Mouse (Mus musculus): ENCODE measurements at regions not wholly inside any gene's neighbourhood (a gene's known extent, or its start where the extent isn't known, plus 50 kb on each side); places are given as distances from the start of the nearest gene placed in this dataset.

DNA sequence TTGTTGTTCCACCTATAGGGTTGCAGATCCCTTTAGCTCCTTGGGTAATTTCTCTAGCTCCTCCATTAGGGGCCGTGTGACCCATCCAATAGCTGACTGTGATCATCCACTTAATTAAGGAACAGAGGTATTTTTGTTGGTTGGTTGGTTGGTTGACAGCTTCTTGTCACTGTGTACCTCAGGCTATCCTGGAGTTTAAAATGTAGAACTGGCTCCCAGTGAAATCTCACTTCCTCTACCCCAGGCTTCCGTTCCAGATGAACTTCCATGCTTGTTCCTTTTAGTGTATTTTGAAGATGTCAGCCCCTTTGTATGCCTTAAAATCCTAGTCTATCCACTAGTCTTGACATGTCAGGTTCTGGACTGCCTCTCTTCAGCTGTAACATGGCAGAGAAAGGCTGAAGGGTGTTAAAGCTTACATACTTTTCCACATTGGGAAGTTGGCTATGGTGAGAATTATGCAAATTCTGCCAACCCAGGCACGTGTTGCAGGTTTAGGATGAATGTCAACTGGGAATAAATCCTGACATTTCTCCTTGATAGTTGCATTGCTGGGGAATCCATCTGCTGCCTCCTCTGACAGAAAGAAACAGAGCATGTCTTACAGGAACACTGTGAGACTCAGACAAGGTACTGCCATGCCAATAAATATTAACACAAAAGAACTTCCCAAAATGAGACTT lies 191.6 kb upstream of the Chl1 start:
- Histone ChIP-seq H3K27ac (no peak overlapping the region), H3K36me3 (no peaks in the 10 kb centered on the region), H3K4me3 (no peak overlapping the region), H3K9me3 (no peaks in the 10 kb centered on the region), H3K4me1 (replicated peaks) (peaks cover 16% of the 10 kb centered on the region; the same call in 1 of the 2 replicates), H3K27me3 (ENCODE audit: insufficient read depth, poor library complexity, severe bottlenecking) (no peaks in the 10 kb centered on the region)
- WGBS: 69% methylated on average over 3 of the region's 3 CpGs
- no peak for DNase-seq (ENCODE audit: low spot score)

DNA sequence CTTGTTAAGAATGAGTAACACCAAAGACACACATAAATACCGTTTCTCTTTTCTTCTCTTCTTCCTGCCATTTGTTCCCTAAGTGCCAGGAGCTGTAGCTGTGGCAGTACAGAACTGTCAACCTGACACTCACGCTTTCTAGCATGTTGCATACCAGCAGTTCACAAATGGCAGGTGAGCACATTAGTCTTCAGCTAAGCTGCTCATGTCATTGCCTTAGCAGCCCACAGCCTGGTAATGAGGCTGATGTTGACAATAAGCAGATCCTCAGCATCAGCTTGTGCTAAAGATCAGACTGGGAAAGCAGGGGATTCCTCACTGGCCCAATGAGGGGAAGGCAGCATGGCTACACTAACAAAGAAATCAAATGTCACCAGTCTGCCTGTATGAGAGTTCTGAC lies 190.4 kb upstream of the Chl1 start:
- H3K4me3 ChIP-seq: no peak overlapping the region
- H3K27me3 ChIP-seq (ENCODE audit: insufficient read depth, poor library complexity, severe bottlenecking): no peaks in the 10 kb centered on the region
- DNase-seq (ENCODE audit: low spot score): no peak
- no peaks in the 10 kb centered on the region for H3K36me3 ChIP-seq
- WGBS: 81% methylated on average over 2 of the region's 2 CpGs
- H3K4me1 ChIP-seq (replicated peaks): peaks cover 16% of the 10 kb centered on the region; the same call in 1 of the 2 replicates
- H3K9me3 ChIP-seq: no peaks in the 10 kb centered on the region
- 0 out of 2 replicates have a peak overlapping the region, but pooled peaks have one; percentile 16 for H3K27ac ChIP-seq

DNA sequence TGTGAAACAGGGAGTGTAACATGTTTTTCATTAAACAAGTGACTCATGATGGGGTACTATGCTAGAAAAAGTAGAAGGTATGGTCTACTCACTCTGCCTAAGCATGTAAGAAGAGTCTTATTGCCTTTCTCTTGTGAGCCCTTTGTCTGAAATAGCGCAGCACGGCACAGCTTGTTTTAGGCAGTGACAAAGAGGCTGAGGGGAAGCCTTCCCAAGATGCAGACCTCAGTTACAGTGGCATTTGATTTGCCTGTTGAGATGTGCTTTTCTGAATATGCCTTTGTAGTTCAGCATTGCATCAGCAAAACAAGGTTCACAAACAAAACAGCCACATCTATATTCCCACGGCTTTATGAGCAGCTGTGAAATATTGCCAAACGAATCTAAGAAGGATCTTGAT lies 189.8 kb upstream of the Chl1 start:
- no peak overlapping the region for H3K27ac ChIP-seq
- peaks cover 16% of the 10 kb centered on the region; the same call in 1 of the 2 replicates for H3K4me1 ChIP-seq (replicated peaks)
- H3K9me3 ChIP-seq: no peaks in the 10 kb centered on the region
- H3K36me3 ChIP-seq: no peaks in the 10 kb centered on the region
- H3K27me3 ChIP-seq (ENCODE audit: insufficient read depth, poor library complexity, severe bottlenecking): no peaks in the 10 kb centered on the region
- DNase-seq (ENCODE audit: low spot score): no peak
- H3K4me3 ChIP-seq: no peak overlapping the region
- WGBS: 72% methylated on average over 4 of the region's 4 CpGs

- no peak for DNase-seq (ENCODE audit: low spot score)
- Histone ChIP-seq H3K36me3 (no peaks in the 10 kb centered on the region), H3K4me1 (replicated peaks) (peaks cover 16% of the 10 kb centered on the region; the same call in 1 of the 2 replicates), H3K9me3 (no peaks in the 10 kb centered on the region), H3K27me3 (ENCODE audit: insufficient read depth, poor library complexity, severe bottlenecking) (no peaks in the 10 kb centered on the region), H3K27ac (no peak overlapping the region), H3K4me3 (no peak overlapping the region)
- WGBS: 92% methylated on average over 2 of the region's 2 CpGs
These were observed 189.3 kb upstream of the Chl1 start for GRCm38 (mm10) chr6:103321058-103321457.

GRCm38 (mm10) chr6:103322442-103322841 lies 187.9 kb upstream of the Chl1 start:
- peaks cover 7% of the 10 kb centered on the region; the same call in 1 of the 2 replicates for H3K4me1 ChIP-seq (replicated peaks)
- H3K27me3 ChIP-seq (ENCODE audit: insufficient read depth, poor library complexity, severe bottlenecking): no peaks in the 10 kb centered on the region
- H3K27ac ChIP-seq: no peak overlapping the region
- no peaks in the 10 kb centered on the region for H3K36me3 ChIP-seq
- no peak for DNase-seq (ENCODE audit: low spot score)
- H3K4me3 ChIP-seq: no peak overlapping the region
- H3K9me3 ChIP-seq: no peaks in the 10 kb centered on the region

GRCm38 (mm10) chr6:103335683-103336082 lies 174.7 kb upstream of the Chl1 start:
- no peak overlapping the region for H3K4me3 ChIP-seq
- H3K27me3 ChIP-seq (ENCODE audit: insufficient read depth, poor library complexity, severe bottlenecking): no peaks in the 10 kb centered on the region
- no peak for DNase-seq (ENCODE audit: low spot score)
- H3K36me3 ChIP-seq: no peaks in the 10 kb centered on the region
- H3K9me3 ChIP-seq: no peaks in the 10 kb centered on the region
- 0 out of 2 replicates have a peak, but pooled peaks cover 5% of the 10 kb centered on the region for H3K4me1 ChIP-seq (replicated peaks)
- no peak overlapping the region for H3K27ac ChIP-seq

DNA sequence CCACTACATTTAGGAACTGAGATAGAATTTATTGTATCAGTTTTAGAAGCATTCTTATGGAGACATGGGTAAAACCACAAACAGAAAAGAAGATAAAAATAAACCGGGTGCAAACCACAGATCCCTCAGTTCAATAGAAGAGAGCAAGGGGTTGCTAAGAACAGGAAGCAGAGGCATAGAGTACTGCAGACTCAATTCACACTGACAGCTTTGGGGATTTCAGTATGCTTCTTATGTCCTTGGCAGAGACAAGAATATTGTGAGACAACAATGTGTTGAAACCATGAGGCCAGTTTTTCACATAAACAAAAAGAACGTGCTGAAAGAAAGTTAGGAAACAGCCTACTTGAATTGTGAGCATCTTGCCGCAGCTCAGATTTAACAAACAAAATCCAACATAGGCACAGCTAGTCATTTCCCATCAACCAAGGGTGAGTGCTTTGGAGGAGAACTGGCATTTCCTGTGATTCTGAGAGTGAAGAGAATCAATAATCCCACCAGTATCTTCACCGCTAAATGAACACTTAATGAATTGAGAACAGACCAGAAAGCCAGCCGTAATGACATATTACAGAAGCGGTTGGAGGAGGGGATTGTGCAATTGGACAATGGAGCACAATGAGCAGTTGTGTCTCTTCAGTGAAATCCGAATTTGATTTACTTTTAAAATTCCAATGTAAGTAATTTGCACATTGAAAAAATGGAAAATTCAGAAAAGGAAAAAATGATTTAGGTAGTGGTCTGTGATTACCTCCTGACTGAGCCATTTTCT lies 170.2 kb upstream of the Chl1 start:
- Histone ChIP-seq H3K27ac (no peak overlapping the region), H3K9me3 (no peaks in the 10 kb centered on the region), H3K4me1 (replicated peaks) (peaks cover 16% of the 10 kb centered on the region; the same call in 1 of the 2 replicates), H3K36me3 (no peaks in the 10 kb centered on the region), H3K4me3 (no peak overlapping the region), H3K27me3 (ENCODE audit: insufficient read depth, poor library complexity, severe bottlenecking) (no peaks in the 10 kb centered on the region)
- no peak for DNase-seq (ENCODE audit: low spot score)
- WGBS: 74% methylated on average over 7 of the region's 7 CpGs

DNA sequence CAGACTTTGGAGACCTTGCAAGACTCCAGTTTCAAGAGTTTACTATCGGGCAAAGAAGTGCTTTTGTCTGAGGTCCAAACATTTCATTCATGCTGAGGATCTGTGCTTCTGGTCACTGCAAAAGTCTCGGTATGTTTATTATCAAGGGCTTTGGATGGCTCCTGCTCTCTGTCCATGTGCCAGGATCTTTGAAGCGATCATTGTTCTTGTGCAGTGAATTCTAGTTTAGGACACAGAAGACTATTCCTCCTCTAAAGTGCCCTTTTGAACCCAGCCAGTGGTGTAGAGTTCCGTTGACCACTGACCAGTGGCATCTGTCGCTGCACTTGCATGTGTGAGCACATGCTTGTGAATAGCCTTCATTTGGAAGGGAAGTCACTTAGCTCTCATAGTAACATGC lies 166.9 kb upstream of the Chl1 start:
- Histone ChIP-seq H3K9me3 (no peaks in the 10 kb centered on the region), H3K4me1 (replicated peaks) (peaks cover 16% of the 10 kb centered on the region; the same call in 1 of the 2 replicates), H3K27ac (no peak overlapping the region), H3K36me3 (no peaks in the 10 kb centered on the region), H3K27me3 (ENCODE audit: insufficient read depth, poor library complexity, severe bottlenecking) (no peaks in the 10 kb centered on the region), H3K4me3 (no peak overlapping the region)
- DNase-seq (ENCODE audit: low spot score): no peak
- WGBS: 50% methylated on average over 5 of the region's 5 CpGs

- no peak for DNase-seq (ENCODE audit: low spot score)
- Histone ChIP-seq H3K36me3 (no peaks in the 10 kb centered on the region), H3K27me3 (ENCODE audit: insufficient read depth, poor library complexity, severe bottlenecking) (no peaks in the 10 kb centered on the region), H3K27ac (no peak overlapping the region), H3K9me3 (no peaks in the 10 kb centered on the region), H3K4me1 (replicated peaks) (peaks cover 16% of the 10 kb centered on the region; the same call in 1 of the 2 replicates), H3K4me3 (no peak overlapping the region)
- 69% methylated on average over 2 of the region's 2 CpGs for WGBS
These were observed 166.0 kb upstream of the Chl1 start for GRCm38 (mm10) chr6:103344413-103344812.

DNA sequence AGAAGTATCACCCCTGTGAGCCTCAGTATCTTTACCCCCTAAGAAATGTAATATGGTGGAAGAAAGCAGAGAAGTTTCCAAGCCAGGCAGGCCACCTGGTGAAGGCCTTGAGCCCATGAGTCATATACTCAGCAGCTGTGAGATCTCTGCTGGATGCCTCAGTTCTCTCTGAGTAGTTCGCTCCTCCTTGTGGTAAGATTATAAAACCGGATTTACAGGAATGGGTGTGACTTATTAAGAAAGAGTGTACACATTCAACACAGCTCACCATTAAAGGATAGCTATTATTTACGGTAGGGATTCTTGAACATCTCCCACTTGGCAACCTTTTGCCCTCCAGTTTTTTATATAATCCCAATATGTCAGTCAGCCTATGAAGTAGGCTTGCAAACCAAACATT lies 165.2 kb upstream of the Chl1 start:
- Histone ChIP-seq H3K9me3 (no peaks in the 10 kb centered on the region), H3K27me3 (ENCODE audit: insufficient read depth, poor library complexity, severe bottlenecking) (no peaks in the 10 kb centered on the region), H3K36me3 (no peaks in the 10 kb centered on the region), H3K4me3 (no peak overlapping the region), H3K27ac (no peak overlapping the region), H3K4me1 (replicated peaks) (peaks cover 12% of the 10 kb centered on the region; the same call in 1 of the 2 replicates)
- DNase-seq (ENCODE audit: low spot score): no peak
- 88% methylated on average over 3 of the region's 3 CpGs for WGBS

DNA sequence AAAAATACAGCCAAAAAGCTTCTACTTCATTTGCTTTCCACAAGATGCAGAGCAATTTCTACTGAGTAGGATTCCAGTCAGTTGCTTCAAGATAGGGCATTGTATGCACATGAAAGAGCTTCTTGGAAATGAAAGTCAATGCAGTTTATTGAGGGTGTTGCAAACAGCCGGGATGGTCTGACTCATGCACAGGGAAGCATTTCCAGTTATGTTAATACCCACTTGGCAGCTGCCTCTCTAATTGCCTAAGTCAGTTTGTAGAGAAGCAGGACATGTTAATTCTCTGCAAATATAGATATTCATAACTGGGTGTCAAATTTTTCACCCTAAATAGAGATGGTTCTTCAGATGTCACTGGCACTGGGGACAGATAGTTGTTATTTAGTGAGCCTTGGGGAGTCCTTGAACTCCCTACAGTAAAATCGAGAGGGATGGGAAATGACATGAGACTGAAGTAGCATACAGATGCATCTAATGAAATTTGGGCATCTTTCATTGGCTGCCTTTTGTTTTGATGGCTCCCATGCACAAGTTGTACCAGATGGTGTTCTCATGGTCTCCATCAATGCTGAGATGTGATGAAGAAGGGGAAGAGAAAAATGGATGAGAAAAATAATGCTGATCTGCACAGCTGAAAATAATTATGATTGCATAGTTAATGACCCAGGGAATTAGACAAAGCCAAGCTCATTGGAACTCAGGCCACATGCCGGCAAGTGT lies 157.8 kb upstream of the Chl1 start:
- no peaks in the 10 kb centered on the region for H3K4me1 ChIP-seq (replicated peaks)
- H3K36me3 ChIP-seq: no peaks in the 10 kb centered on the region
- no peaks in the 10 kb centered on the region for H3K27me3 ChIP-seq (ENCODE audit: insufficient read depth, poor library complexity, severe bottlenecking)
- 76% methylated on average over 3 of the region's 3 CpGs for WGBS
- no peak overlapping the region for H3K27ac ChIP-seq
- no peaks in the 10 kb centered on the region for H3K9me3 ChIP-seq
- DNase-seq (ENCODE audit: low spot score): no peak
- no peak overlapping the region for H3K4me3 ChIP-seq

DNA sequence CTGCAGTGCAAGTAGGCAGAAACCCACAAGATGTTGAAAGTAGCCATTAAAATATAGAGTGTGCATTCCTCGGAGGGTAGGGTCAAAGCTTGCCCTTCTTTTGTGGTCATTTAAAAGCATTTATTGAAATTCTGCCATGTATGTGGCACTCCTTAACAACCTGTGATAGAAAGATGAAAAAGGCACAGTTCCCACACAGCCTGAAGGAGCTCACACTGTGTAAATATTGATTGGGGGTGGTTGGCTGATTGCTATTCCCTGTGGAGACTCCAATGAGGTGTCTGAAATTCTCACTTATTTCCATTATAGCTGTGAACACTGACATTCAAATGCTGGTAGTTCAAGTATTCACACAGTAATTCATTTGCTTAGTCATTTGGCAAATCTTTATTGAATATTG lies 157.0 kb upstream of the Chl1 start:
- Histone ChIP-seq H3K4me1 (replicated peaks) (no peaks in the 10 kb centered on the region), H3K9me3 (no peaks in the 10 kb centered on the region), H3K27ac (no peak overlapping the region), H3K27me3 (ENCODE audit: insufficient read depth, poor library complexity, severe bottlenecking) (no peaks in the 10 kb centered on the region), H3K4me3 (no peak overlapping the region), H3K36me3 (no peaks in the 10 kb centered on the region)
- no peak for DNase-seq (ENCODE audit: low spot score)
- 56% methylated on average over 1 of the region's 1 CpGs for WGBS
